Mouse (Mus musculus) stomach, postnatal 0 days (tissue): ENCODE results near the gene Pip5k1b. TPM values are rescaled to one million over a fixed set of nuclear protein-coding genes. Genes with fewer than 3 reads are reported as not detected.
A peak's percentile ranks its signal among the peaks of the same experiment; 100 is the strongest.

Source experiments
- ATAC-seq: fragments of 200-750 bp; cut with Nextera tagmentation; 2 replicates; pipeline ENCODE4 v1.8.0; 2017; ENCODE audit not compliant: low FRiP score, low TSS enrichment
- DNase-seq: peaks from one replicate; pipeline ENCODE4 v3.0.0-alpha.2; 2016; ENCODE audit warnings: low spot score
- H3K27ac ChIP-seq: fragments of 300-500 bp; sonication (generic); replicated peaks from 2 replicates; pipeline ENCODE4 v1.5.1; 2014; ENCODE audit warnings: mild to moderate bottlenecking, control low read depth
- H3K27me3 ChIP-seq: fragments of 300-500 bp; sonication (generic); 2 replicates; pipeline ENCODE4 v1.6.1; 2014; ENCODE audit warnings: low read length; ENCODE audit not compliant: control insufficient read depth, insufficient read depth
- H3K36me3 ChIP-seq: fragments of 300-500 bp; sonication (generic); 2 replicates; pipeline ENCODE4 v1.6.1; 2014; ENCODE audit warnings: low read length, mixed read lengths; ENCODE audit not compliant: control insufficient read depth, insufficient read depth
- H3K4me1 ChIP-seq: fragments of 300-500 bp; sonication (generic); replicated peaks from 2 replicates; pipeline ENCODE4 v1.6.1; 2014; ENCODE audit warnings: antibody characterized with exemption; ENCODE audit not compliant: control insufficient read depth, insufficient read depth
- H3K4me2 ChIP-seq: fragments of 300-500 bp; sonication (generic); replicated peaks from 2 replicates; pipeline ENCODE4 v1.6.1; 2014; ENCODE audit warnings: low read depth, mild to moderate bottlenecking, control low read depth, moderate library complexity
- H3K4me3 ChIP-seq: fragments of 300-500 bp; sonication (generic); 2 replicates; pipeline ENCODE4 v1.5.1; 2014; ENCODE audit warnings: low read depth, low read length, control low read depth
- H3K9ac ChIP-seq: fragments of 300-500 bp; sonication (generic); 2 replicates; pipeline ENCODE4 v1.6.1; 2014; ENCODE audit warnings: mild to moderate bottlenecking, low read length, control low read depth, mixed read lengths
- H3K9me3 ChIP-seq: fragments of 300-500 bp; sonication (generic); 2 replicates; pipeline ENCODE4 v1.6.1; 2016; ENCODE audit warnings: low read length; ENCODE audit not compliant: control insufficient read depth
- CTCF ChIP-seq: IDR thresholded peaks from 2 replicates; pipeline ENCODE4 v1.5.1; 2016; ENCODE audit warnings: antibody characterized with exemption, low read depth, mild to moderate bottlenecking, moderate library complexity
- EP300 ChIP-seq: optimal IDR thresholded peaks from 2 replicates; pipeline ENCODE3; 2016; ENCODE audit warnings: antibody characterized with exemption
- WGBS: fragments of 180-500 bp; shearing (Covaris S2); extraction: QIAGEN DNeasy Blood & Tissue Kit; methylation state at CpG from one replicate; pipeline ENCODE4 v1.1.7; 2014; 5-methylcytosine and 5-hydroxymethylcytosine counted together
- polyA plus RNA-seq: library from polyadenylated mRNA; unstranded; fragments of >200 nt; fragmentation: Nextera tagmentation; extraction: Ambion mirVana; gene quantifications from 2 replicates; pipeline ENCODE4 v1.2.1, GENCODE M21; 2015

Pip5k1b gene
- polyA plus RNA-seq, 1 experiment from 2014 or later: 5.5 TPM

DNA sequence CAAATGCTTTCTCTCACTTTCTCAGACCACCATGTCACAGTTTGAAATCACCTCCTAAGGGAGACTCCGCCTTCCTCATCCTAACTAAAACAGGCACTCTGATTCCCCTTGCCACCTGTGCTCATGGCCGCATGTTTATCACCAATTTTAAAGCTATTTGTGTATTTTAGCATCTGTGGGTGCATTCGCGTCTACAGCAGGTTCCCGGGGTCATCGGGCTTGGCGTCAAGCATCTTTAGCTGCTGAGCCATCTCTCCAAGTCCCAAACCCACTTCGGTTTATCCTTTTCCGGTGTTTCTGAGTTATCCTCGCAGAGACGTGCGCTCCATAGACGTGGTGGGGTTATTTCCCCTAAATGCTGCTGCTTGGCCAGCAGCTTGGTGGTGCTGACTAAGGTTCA, 20.5 kb upstream of the Pip5k1b start:
- no peak overlapping the region for H3K27ac ChIP-seq
- H3K4me2 ChIP-seq: no peak overlapping the region
- H3K27me3 ChIP-seq: no peaks in the 10 kb centered on the region
- no peaks in the 10 kb centered on the region for H3K36me3 ChIP-seq
- no peaks in the 10 kb centered on the region for H3K9me3 ChIP-seq
- WGBS: 88% methylated on average over 13 of the region's 13 CpGs
- DNase-seq (no peak), ATAC-seq (no peak)
- H3K4me1 ChIP-seq: no peaks in the 10 kb centered on the region
- no peak overlapping the region for H3K4me3 ChIP-seq
- no peak overlapping the region for H3K9ac ChIP-seq
- TF ChIP-seq EP300: no peak

GRCm38 (mm10) chr19:24571756-24572181, 16.1 kb upstream of the Pip5k1b start:
- ATAC-seq (no peak), DNase-seq (no peak)
- no peak overlapping the region for H3K4me2 ChIP-seq
- H3K9ac ChIP-seq: no peak overlapping the region
- no peaks in the 10 kb centered on the region for H3K9me3 ChIP-seq
- no peak overlapping the region for H3K4me3 ChIP-seq
- TF ChIP-seq EP300: no peak
- TF ChIP-seq CTCF: no peak
- no peaks in the 10 kb centered on the region for H3K36me3 ChIP-seq
- no peaks in the 10 kb centered on the region for H3K4me1 ChIP-seq
- no peak overlapping the region for H3K27ac ChIP-seq
- WGBS: 47% methylated on average over 7 of the region's 7 CpGs
- no peaks in the 10 kb centered on the region for H3K27me3 ChIP-seq

- Histone ChIP-seq H3K4me2 (no peak overlapping the region), H3K27me3 (no peaks in the 10 kb centered on the region), H3K4me1 (no peaks in the 10 kb centered on the region), H3K27ac (no peak overlapping the region), H3K36me3 (no peaks in the 10 kb centered on the region), H3K9me3 (no peaks in the 10 kb centered on the region), H3K4me3 (no peak overlapping the region), H3K9ac (no peak overlapping the region)
- 52% methylated on average over 8 of the region's 8 CpGs for WGBS
- TF ChIP-seq CTCF: no peak
- no peak for TF ChIP-seq EP300
- DNase-seq (no peak), ATAC-seq (no peak)
These were observed 15.3 kb upstream of the Pip5k1b start for GRCm38 (mm10) chr19:24570969-24571368.

GRCm38 (mm10) chr19:24557456-24557855, 1.8 kb upstream of the Pip5k1b start:
- ATAC-seq: no peak

DNA sequence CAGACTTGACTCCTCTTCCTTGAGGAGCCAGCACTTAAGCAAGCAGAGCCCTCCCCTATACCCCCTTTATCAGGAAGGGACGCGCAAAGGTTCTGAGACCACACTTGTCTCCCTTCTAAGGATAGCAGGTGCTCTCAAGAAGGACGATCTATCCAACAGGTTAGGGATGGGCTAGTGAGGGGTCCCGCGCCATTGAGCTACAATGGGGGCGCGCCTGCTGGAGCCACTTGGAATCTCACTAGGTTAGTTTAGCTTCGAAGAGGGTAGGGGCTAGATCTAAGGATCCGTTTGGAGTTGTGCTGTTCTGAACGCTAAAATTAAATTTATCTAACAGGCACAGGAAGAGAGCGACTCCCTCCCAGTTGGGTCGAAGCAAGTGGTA, 904 bp upstream of the Pip5k1b start:
- 1% methylated on average over 12 of the region's 12 CpGs for WGBS
- no peak for DNase-seq
- Histone ChIP-seq H3K4me1 (peaks cover 6% of the 10 kb centered on the region), H3K27me3 (peaks cover 4% of the 10 kb centered on the region; the same call in 1 of the 2 replicates), H3K4me2 (peak overlapping the region; percentile 86), H3K4me3 (peak overlapping the region; percentile 73), H3K9ac (peak overlapping the region; percentile 69), H3K27ac (peak overlapping the region; percentile 13; the same call in 1 of the 2 replicates), H3K9me3 (no peaks in the 10 kb centered on the region), H3K36me3 (no peaks in the 10 kb centered on the region)
- no peak for TF ChIP-seq EP300
- no peak for TF ChIP-seq CTCF
- ATAC-seq: no peak

More at GRCm38 (mm10) chr19:24557456-24557855, 1.8 kb upstream of the Pip5k1b start:
- WGBS: 2% methylated on average over 11 of the region's 11 CpGs
- peak; percentile 57 for TF ChIP-seq CTCF
- TF ChIP-seq EP300: no peak
- H3K4me3 ChIP-seq: no peak overlapping the region; the same call in 1 of the 2 replicates
- no peak overlapping the region for H3K27ac ChIP-seq
- H3K4me1 ChIP-seq: peaks cover 6% of the 10 kb centered on the region
- H3K36me3 ChIP-seq: no peaks in the 10 kb centered on the region
- H3K9me3 ChIP-seq: no peaks in the 10 kb centered on the region
- H3K4me2 ChIP-seq: peak overlapping the region; percentile 14; the same call in 1 of the 2 replicates
- H3K27me3 ChIP-seq: peaks cover 4% of the 10 kb centered on the region; the same call in 1 of the 2 replicates
- no peak overlapping the region for H3K9ac ChIP-seq
- DNase-seq: peak; percentile 44

- TF ChIP-seq EP300: no peak
- no peak for TF ChIP-seq CTCF
- ATAC-seq: peak; percentile 89
- under 1% methylated on average over 33 of the region's 74 CpGs for WGBS
- Histone ChIP-seq H3K36me3 (no peaks in the 10 kb centered on the region), H3K9ac (peak overlapping the region; percentile 69), H3K4me1 (peaks cover 6% of the 10 kb centered on the region), H3K27me3 (peaks cover 4% of the 10 kb centered on the region; the same call in 1 of the 2 replicates), H3K27ac (peak overlapping the region; percentile 78), H3K4me3 (peak overlapping the region; percentile 73), H3K4me2 (peak overlapping the region; percentile 86), H3K9me3 (no peaks in the 10 kb centered on the region)
- DNase-seq: peak; percentile 89
These were observed 372 bp upstream of the Pip5k1b start for GRCm38 (mm10) chr19:24555904-24556584.
